ENCODE assay signal across 8 mouse cellular contexts in the genomic region with DNA sequence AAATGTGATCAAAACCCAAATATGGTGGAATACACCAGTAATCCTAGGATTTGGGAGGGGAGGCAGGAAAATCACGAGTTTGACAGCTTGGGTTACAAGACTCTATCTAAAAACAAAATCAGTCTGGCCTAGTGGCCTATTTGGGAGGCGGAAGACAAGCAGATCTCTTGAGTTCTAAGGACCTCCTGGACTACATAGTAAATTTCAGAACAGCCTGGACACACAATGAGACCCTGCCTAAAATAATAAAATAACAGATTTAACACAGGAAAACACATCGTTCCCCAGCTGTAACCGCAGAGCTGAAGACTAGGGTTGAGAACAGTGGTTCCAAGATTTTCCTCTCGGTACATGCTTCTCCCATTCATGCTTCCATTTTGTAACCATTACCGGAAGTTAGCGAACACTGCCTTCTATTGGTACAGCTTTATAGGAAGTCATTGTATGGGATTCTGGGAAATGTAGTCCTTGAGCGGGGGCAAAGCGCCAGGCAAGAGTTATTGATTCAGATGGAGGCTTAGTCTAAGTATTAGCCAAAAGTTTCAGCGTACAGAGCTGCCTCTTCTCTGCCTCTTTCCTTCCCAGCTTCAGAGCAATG. TPM values are rescaled to one million over a fixed set of nuclear protein-coding genes. Genes with fewer than 3 reads are reported as not detected.
DNase-seq lines count a peak whose midpoint lies in the region; ATAC-seq lines count a peak whose summit lies in the region.

No protein-coding gene starts in this region.

- ATAC-seq in granulocyte monocyte progenitor cell, adult 5-6 weeks (replicated peaks; ENCODE audit: poor library complexity, severe bottlenecking) = peak; percentile 96

- peak; percentile 92 for DNase-seq in 3T3-L1 (ENCODE audit: low read depth, low spot score)
- DNase-seq in adipocyte (ENCODE audit: low spot score) = peak; percentile 89
- DNase-seq in embryo, embryonic 10 days (ENCODE audit: low spot score) = peak; percentile 91
- peak; percentile 70 for DNase-seq in kidney, adult 11 months
- DNase-seq in left cerebral cortex, postnatal 36 days (ENCODE audit: low spot score in 2 of 2) = peak; percentile 55 to 58
- DNase-seq in mesoderm, embryonic 11.5 days (ENCODE audit: low read depth, low spot score) = peak; percentile 72
- DNase-seq in right cerebral cortex, postnatal 4 days = peak; percentile 81

- intact Hi-C loops in left cerebral cortex, postnatal 36 days (cut with DNase I) = no loop called here

RNA-seq across cellular contexts. Expression of a gene that starts 16.7 kb away (rescaled TPM):
- 22.5 and 33.1 TPM in 2 replicates for total RNA-seq in granulocyte monocyte progenitor cell, adult 5-6 weeks (2014; fragmentation: Nextera tagmentation)
- 44.0 and 51.7 TPM in 2 replicates for total RNA-seq in granulocyte monocyte progenitor cell, adult 5-6 weeks (2017)
- 10 to 100 TPM; 13.5 to 16.1 TPM for total RNA-seq in left cerebral cortex, postnatal 36 days (2021)

RNA-seq across cellular contexts. Expression of a gene that starts 25.9 kb away (rescaled TPM):
- not detected in 2 replicates for total RNA-seq in granulocyte monocyte progenitor cell, adult 5-6 weeks (2014; fragmentation: Nextera tagmentation)
- 0.69 TPM in 1 of 2 replicates, not detected in the other for total RNA-seq in granulocyte monocyte progenitor cell, adult 5-6 weeks (2017)
- total RNA-seq in left cerebral cortex, postnatal 36 days (2021) = 10 to 100 TPM; 13.0 to 20.1 TPM

RNA-seq across cellular contexts. Expression of a gene that starts 26.0 kb away (rescaled TPM):
- 40.4 and 75.8 TPM in 2 replicates for total RNA-seq in granulocyte monocyte progenitor cell, adult 5-6 weeks (2014; fragmentation: Nextera tagmentation)
- 21.1 and 33.3 TPM in 2 replicates for total RNA-seq in granulocyte monocyte progenitor cell, adult 5-6 weeks (2017)
- 10 to 100 TPM; 32.8 to 38.5 TPM for total RNA-seq in left cerebral cortex, postnatal 36 days (2021)

RNA-seq across cellular contexts. Expression of a gene that starts 35.5 kb away (rescaled TPM):
- 0.58 and 1.4 TPM in 2 replicates for total RNA-seq in granulocyte monocyte progenitor cell, adult 5-6 weeks (2014; fragmentation: Nextera tagmentation)
- not detected in 2 replicates for total RNA-seq in granulocyte monocyte progenitor cell, adult 5-6 weeks (2017)
- 100 to 1,000 TPM; 193 to 201 TPM for total RNA-seq in left cerebral cortex, postnatal 36 days (2021)

RNA-seq across cellular contexts. Expression of a gene that starts 48.9 kb away (rescaled TPM):
- total RNA-seq in granulocyte monocyte progenitor cell, adult 5-6 weeks (2014; fragmentation: Nextera tagmentation) = 4.2 TPM in 2 replicates
- 0.52 and 5.6 TPM in 2 replicates for total RNA-seq in granulocyte monocyte progenitor cell, adult 5-6 weeks (2017)
- total RNA-seq in left cerebral cortex, postnatal 36 days (2021) = 10 to 100 TPM; 11.4 to 18.8 TPM

Comparison
In these comparisons a context has a peak if more than half of its experiments do, and no peak if none do; other contexts are left out.
1. Peak in every context shown above with its lines: DNase-seq and ATAC-seq.
2. RNA of a gene that starts 25.9 kb away (total RNA-seq): 13.0 to 20.1 TPM in left cerebral cortex, postnatal 36 days; 0.69 TPM in granulocyte monocyte progenitor cell, adult 5-6 weeks; every median in the first group is over 4 times any median in the second.